Mouse (Mus musculus) liver, embryonic 14.5 days (tissue): ENCODE data around the gene Cpvl.

Experiments used
- CTCF ChIP-seq: IDR thresholded peaks from 2 replicates; pipeline ENCODE4 v1.5.1; 2016; ENCODE audit warnings: antibody characterized with exemption, low read depth, control low read depth
- EP300 ChIP-seq: IDR thresholded peaks from 2 replicates; pipeline ENCODE4 v1.6.1; 2016; ENCODE audit warnings: antibody characterized with exemption, low read depth

DNA sequence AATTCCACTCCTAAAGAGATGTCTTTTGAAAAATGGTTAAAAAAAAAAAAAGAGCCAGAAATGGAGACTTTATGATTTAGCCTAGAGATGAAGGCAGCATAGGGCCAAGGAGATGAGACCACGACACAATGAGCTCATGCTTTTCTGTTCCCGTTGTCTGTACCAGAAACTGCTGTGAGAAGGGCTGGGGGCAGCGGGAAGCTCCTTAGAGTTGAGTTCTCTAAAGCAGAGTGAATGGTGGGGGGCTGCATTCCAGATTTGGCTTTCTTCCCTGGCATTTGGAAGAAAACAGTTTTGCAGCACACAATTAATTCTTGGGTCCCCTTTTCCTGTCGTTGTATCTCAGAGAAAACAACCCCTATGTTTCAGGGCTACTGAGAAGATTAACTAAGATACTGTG, 30.8 kb upstream of the Cpvl start:
- TF ChIP-seq EP300 (no peak), CTCF (no peak)
